Mouse (Mus musculus): Measurements from ENCODE around the gene Gli3. TPM values are rescaled to one million over a fixed set of nuclear protein-coding genes. Genes with fewer than 3 reads are reported as not detected.

Gene Gli3
- polyA plus RNA-seq, 2 experiments = 0.21 to 0.44 TPM

DNA sequence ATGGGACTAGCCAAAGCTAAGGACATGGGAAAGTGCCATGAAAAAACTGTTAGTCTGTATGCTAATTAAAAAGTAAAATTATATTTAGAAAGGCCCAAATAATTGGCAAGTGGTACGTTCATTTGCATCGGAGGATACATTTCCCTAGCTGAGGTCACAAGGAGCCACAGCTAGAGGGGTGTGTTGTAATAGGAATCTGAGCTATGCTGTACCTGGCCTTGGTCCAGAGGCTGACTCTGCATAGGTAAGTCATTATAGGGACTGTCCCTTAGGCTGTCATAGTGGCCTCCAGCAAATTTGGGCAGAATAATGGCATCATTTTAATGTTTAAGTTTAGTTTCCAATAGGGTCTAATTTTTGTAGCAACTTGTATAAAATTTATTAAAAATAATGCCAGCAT lies 75.4 kb downstream of the Gli3 start:
- Histone ChIP-seq H3K4me2 (ENCODE audit: low read depth) (no peak overlapping the region), H3K27ac (no peak overlapping the region), H3K36me3 (replicated peaks; ENCODE audit: control insufficient read depth, insufficient read depth, low read depth) (no peaks in the 10 kb centered on the region), H3K27me3 (ENCODE audit: control insufficient read depth, insufficient read depth, low read length) (no peaks in the 10 kb centered on the region), H3K4me1 (replicated peaks; ENCODE audit: control insufficient read depth in 2 of 2, insufficient read depth in 2 of 2, low read length in 1 of 2) (no peaks in the 10 kb centered on the region), H3K4me3 (ENCODE audit: insufficient read depth in 1 of 2, low read depth in 2 of 2, low read length in 2 of 2) (no peak overlapping the region), H3K9me3 (ENCODE audit: control insufficient read depth, low read length) (no peaks in the 10 kb centered on the region), H3K9ac (replicated peaks) (no peak overlapping the region)
- 86% methylated on average over 2 of the region's 2 CpGs for WGBS (ENCODE audit: insufficient replicate concordance)
- no peak for ATAC-seq (ENCODE audit: insufficient read depth)
- DNase-seq (ENCODE audit: low read depth in 3 of 3, low spot score in 3 of 3) = no peak
- TF ChIP-seq CTCF (IDR thresholded peaks at IDR 0.05; ENCODE audit: low read depth) = no peak

DNA sequence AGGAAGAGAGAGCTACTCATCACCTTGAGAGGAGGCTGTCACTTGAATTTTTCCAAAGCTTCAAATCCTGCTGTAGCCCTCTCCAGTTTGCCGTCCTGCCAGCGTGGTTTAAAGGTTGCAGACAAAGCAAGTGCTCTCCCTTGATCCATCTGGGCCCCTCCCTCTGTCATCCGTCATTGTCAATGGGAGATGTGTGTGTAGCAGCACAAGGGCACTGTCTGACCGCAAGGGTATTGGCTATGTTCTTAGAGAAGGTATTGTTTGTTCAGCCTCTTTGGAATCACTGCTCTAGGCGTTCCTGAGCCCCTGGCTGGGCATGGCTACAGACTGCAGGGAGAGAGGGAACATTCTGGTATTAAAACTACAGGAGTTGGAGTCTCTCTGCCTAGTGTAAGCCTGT lies 79.0 kb downstream of the Gli3 start:
- Histone ChIP-seq H3K9me3 (ENCODE audit: control insufficient read depth, low read length) (no peaks in the 10 kb centered on the region), H3K27ac (no peak overlapping the region), H3K36me3 (replicated peaks; ENCODE audit: control insufficient read depth, insufficient read depth, low read depth) (no peaks in the 10 kb centered on the region), H3K9ac (replicated peaks) (no peak overlapping the region), H3K4me3 (ENCODE audit: insufficient read depth in 1 of 2, low read depth in 2 of 2, low read length in 2 of 2) (no peak overlapping the region), H3K4me2 (ENCODE audit: low read depth) (no peak overlapping the region), H3K4me1 (replicated peaks; ENCODE audit: control insufficient read depth in 2 of 2, insufficient read depth in 2 of 2, low read length in 1 of 2) (no peaks in the 10 kb centered on the region), H3K27me3 (ENCODE audit: control insufficient read depth, insufficient read depth, low read length) (no peaks in the 10 kb centered on the region)
- 25% methylated on average over 5 of the region's 5 CpGs for WGBS (ENCODE audit: insufficient replicate concordance)
- ATAC-seq (ENCODE audit: insufficient read depth) (no peak), DNase-seq (ENCODE audit: low read depth in 3 of 3, low spot score in 3 of 3) (no peak)
- TF ChIP-seq EP300 (IDR thresholded peaks at IDR 0.05; ENCODE audit: low read depth) = no peak
- TF ChIP-seq CTCF (IDR thresholded peaks at IDR 0.05; ENCODE audit: low read depth) = no peak

DNA sequence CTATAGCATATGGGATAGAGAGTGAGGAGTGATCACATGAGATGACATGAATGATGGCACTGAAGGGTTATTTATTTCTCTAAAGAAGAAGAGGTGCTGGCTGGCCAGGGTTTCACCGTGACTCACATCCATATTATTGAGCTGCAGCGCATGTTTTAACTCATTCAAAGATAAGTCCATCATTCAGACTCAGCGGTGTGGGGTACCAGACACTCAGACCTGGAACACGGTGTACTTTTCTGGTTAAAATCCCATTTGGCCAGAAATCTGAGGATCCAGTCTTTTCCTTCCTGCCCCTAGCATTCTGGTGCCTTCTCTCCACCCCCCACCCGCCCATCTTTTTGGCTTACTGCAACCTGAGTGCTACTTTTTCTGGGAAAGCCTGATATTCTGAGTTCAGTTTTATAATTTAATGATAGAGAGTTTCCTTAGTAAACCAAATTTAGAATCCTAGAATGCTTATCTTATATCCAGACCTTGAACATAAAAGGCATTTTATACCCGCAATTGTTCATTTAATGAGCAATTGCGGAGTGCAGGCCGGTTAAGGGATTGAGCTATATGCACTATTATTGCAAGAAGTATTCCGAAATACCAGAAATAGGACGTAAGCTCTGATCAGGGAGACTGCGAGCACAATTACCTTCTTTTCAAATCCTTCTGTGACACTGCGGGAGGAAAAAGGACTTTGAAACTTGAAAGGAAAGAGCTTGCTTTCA lies 80.3 kb downstream of the Gli3 start:
- Histone ChIP-seq H3K9ac (replicated peaks) (no peak overlapping the region), H3K9me3 (ENCODE audit: control insufficient read depth, low read length) (no peaks in the 10 kb centered on the region), H3K27ac (no peak overlapping the region), H3K4me2 (ENCODE audit: low read depth) (no peak overlapping the region), H3K36me3 (replicated peaks; ENCODE audit: control insufficient read depth, insufficient read depth, low read depth) (no peaks in the 10 kb centered on the region), H3K4me3 (ENCODE audit: insufficient read depth in 1 of 2, low read depth in 2 of 2, low read length in 2 of 2) (no peak overlapping the region), H3K4me1 (replicated peaks; ENCODE audit: control insufficient read depth in 2 of 2, insufficient read depth in 2 of 2, low read length in 1 of 2) (no peaks in the 10 kb centered on the region), H3K27me3 (ENCODE audit: control insufficient read depth, insufficient read depth, low read length) (no peaks in the 10 kb centered on the region)
- TF ChIP-seq CTCF (IDR thresholded peaks at IDR 0.05; ENCODE audit: low read depth) = no peak
- no peak for TF ChIP-seq EP300 (IDR thresholded peaks at IDR 0.05; ENCODE audit: low read depth)
- ATAC-seq (ENCODE audit: insufficient read depth) (no peak), DNase-seq (ENCODE audit: low read depth in 3 of 3, low spot score in 3 of 3) (no peak)
- WGBS (ENCODE audit: insufficient replicate concordance) = 67% methylated on average over 12 of the region's 12 CpGs

DNA sequence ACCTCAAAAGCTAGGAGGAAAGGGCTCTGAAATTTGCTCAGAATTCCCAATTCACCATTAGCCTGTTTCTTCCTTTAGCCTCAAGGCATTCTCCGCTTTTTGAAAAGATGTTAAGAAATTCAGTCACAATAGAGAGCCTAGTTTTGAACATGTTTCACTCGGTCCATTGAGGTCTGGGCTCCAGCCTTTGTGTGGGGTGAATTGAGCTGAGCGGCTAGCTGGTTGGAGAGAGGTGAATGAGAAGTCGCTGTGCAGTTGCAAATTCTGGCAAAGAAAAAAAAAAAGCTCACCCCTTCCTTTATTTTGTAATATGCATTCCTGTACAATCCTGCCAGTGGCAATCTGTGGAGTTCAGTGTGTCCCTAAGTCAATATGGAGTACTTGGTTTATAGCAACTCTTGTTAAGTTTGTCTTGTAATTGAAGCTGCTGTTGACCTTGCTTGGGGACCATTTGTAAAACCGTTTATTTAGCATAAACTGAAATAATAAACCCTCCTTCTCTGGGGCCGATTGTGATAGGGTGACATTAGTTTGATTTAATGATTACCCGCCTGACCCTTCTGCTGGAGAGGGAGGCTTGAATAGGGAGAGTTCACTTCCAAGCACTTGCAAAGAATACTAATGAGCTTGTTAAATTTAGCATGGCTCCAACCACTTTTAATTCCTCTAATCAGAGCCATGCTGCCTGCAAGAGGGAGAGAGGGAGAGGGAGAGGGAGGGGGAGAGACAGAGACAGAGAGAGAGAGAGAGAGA lies 81.0 kb downstream of the Gli3 start:
- H3K4me3 ChIP-seq (ENCODE audit: insufficient read depth in 1 of 2, low read depth in 2 of 2, low read length in 2 of 2) = no peak overlapping the region
- 55% methylated on average over 7 of the region's 7 CpGs for WGBS (ENCODE audit: insufficient replicate concordance)
- TF ChIP-seq CTCF (IDR thresholded peaks at IDR 0.05; ENCODE audit: low read depth) (no peak), EP300 (IDR thresholded peaks at IDR 0.05; ENCODE audit: low read depth) (no peak)
- DNase-seq (ENCODE audit: low read depth in 3 of 3, low spot score in 3 of 3) (no peak), ATAC-seq (ENCODE audit: insufficient read depth) (no peak)
- no peaks in the 10 kb centered on the region for H3K36me3 ChIP-seq (replicated peaks; ENCODE audit: control insufficient read depth, insufficient read depth, low read depth)
- H3K4me1 ChIP-seq (replicated peaks; ENCODE audit: control insufficient read depth in 2 of 2, insufficient read depth in 2 of 2, low read length in 1 of 2) = no peaks in the 10 kb centered on the region
- H3K9me3 ChIP-seq (ENCODE audit: control insufficient read depth, low read length) = no peaks in the 10 kb centered on the region
- H3K4me2 ChIP-seq (ENCODE audit: low read depth) = no peak overlapping the region
- no peaks in the 10 kb centered on the region for H3K27me3 ChIP-seq (ENCODE audit: control insufficient read depth, insufficient read depth, low read length)
- no peak overlapping the region for H3K9ac ChIP-seq (replicated peaks)
- no peak overlapping the region for H3K27ac ChIP-seq

DNA sequence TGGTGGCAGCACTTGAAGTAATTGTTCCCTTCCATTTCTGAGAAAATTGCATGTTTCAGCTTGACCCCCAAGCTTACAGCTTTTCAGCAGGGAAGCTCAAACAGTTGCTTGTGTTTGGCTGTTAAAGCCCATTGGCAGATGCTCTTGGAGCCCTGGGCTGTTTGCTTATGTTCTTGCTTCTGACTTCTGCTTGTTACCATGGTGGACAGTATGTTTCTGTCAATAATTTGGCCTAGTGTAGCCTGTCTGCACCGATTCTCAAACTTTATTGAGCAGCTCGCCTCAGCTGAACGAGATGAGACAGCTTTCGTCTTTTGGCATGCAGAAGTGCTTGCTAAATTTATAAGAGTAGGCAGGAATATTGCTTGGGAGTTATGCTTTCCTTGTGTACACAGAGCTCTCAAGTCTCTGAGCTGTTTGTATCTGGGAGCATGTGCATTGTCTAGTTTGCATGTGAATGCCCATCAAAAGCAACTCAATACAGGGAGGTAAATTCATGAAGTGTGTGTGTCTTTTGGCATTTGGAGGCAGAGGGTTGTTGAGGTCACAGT lies 82.4 kb downstream of the Gli3 start:
- Histone ChIP-seq H3K36me3 (replicated peaks; ENCODE audit: control insufficient read depth, insufficient read depth, low read depth) (no peaks in the 10 kb centered on the region), H3K4me3 (ENCODE audit: insufficient read depth in 1 of 2, low read depth in 2 of 2, low read length in 2 of 2) (no peak overlapping the region), H3K27me3 (ENCODE audit: control insufficient read depth, insufficient read depth, low read length) (no peaks in the 10 kb centered on the region), H3K4me1 (replicated peaks; ENCODE audit: control insufficient read depth in 2 of 2, insufficient read depth in 2 of 2, low read length in 1 of 2) (no peaks in the 10 kb centered on the region), H3K27ac (no peak overlapping the region), H3K9me3 (ENCODE audit: control insufficient read depth, low read length) (no peaks in the 10 kb centered on the region), H3K4me2 (ENCODE audit: low read depth) (no peak overlapping the region), H3K9ac (replicated peaks) (no peak overlapping the region)
- TF ChIP-seq EP300 (IDR thresholded peaks at IDR 0.05; ENCODE audit: low read depth) = no peak
- TF ChIP-seq CTCF (IDR thresholded peaks at IDR 0.05; ENCODE audit: low read depth) = no peak
- 66% methylated on average over 4 of the region's 4 CpGs for WGBS (ENCODE audit: insufficient replicate concordance)
- DNase-seq (ENCODE audit: low read depth in 3 of 3, low spot score in 3 of 3) (no peak), ATAC-seq (ENCODE audit: insufficient read depth) (no peak)

All from liver, embryonic 14.5 days (tissue).